Mouse (Mus musculus) adrenal gland, adult 8-10 months (tissue): ENCODE data around the gene Nbeal2. TPM values are rescaled to one million over a fixed set of nuclear protein-coding genes. Genes with fewer than 3 reads are reported as not detected.

Source experiments
- DNase-seq: peaks from one replicate; pipeline ENCODE4 v3.0.0; 2022
- total RNA-seq, 4 experiments: library from RNA; stranded (reverse); gene quantifications; 2 replicates each; pipeline ENCODE4 v1.2.4; 2022

Gene Nbeal2
- total RNA-seq, 4 experiments from 2014 or later: 7.7 to 18.1 (median 13.1) TPM

GRCm38 (mm10) chr9:110644295-110644694 is 9.7 kb downstream of the Nbeal2 start:
- DNase-seq: no peak

DNA sequence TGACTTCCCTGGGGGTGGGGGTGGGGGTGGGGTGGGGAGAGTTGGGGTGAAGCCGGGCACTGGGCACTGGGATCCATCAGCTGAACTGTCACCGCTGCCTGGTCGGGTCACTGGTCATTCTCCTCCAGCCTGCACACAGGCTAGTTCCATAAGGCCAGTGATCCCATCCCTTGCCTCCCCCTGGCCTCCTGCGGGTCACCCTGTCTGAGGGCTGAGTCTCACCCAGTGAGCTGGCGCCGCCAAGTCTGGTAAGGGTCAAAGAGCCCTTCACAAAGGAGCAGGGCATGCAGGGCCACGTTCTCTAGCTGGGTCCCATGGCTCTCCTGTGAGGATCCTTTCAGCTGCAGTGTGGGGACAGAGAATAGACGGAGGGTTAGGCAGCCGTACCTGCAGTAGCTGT is 10.2 kb downstream of the Nbeal2 start:
- no peak for DNase-seq

GRCm38 (mm10) chr9:110642812-110643524 is 11.0 kb downstream of the Nbeal2 start:
- no peak for DNase-seq

GRCm38 (mm10) chr9:110641006-110641405 is 13.0 kb downstream of the Nbeal2 start:
- DNase-seq: no peak

GRCm38 (mm10) chr9:110638611-110639021 is 15.3 kb downstream of the Nbeal2 start:
- no peak for DNase-seq

- DNase-seq: peak; percentile 66
Measured at GRCm38 (mm10) chr9:110635225-110635624, 18.7 kb downstream of the Nbeal2 start.

DNA sequence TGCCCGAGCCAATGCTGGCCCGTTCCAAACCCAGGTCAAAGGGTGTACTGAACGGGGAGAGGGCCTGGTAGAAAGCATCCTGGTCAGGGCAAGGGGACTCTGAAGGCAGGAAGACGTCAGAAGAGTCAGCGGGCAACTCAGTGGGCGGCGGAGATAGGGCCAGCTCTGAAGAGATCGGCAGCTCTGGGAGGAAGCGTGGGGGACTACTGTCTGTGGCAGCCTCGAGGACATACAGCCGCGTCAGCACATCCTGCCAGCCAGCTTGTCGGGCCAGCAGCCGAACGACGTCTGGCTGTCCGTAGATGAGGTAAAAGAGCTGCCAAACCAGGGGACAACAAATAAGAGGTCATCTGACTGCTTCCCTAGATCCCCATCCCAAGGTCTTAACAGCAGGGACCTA is 20.1 kb downstream of the Nbeal2 start:
- no peak for DNase-seq

GRCm38 (mm10) chr9:110632671-110633070 is 21.3 kb downstream of the Nbeal2 start:
- no peak for DNase-seq

DNA sequence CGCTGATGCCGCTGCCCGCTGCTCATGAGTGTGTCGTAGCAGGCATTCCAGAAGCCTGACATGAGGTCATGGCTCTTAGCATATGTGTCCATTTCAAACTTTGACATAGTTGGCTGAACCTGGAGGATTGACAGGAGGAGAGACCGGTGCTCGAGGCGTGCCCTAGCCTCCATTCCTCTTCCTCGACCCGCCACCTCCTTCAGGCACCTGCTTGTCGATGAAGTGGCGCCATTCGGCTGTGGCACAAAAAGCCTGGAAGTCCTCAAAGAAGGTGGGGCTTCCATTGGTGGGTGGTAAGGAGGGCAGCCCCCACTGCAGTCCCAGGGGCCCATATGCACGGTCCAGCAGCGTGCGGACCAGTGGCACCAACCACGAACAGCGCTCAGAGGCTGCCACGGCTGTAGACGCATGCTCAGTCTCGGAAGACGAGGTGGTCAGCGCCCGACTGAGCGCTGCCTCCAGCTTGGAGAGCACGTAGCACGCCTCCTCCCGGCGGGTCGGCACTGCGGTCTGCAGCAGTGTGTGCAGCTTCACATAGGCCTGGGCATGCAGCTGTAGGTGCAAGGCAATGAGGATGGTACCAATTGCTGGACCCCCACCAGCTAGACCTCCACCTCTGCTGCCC is 22.2 kb downstream of the Nbeal2 start:
- no peak for DNase-seq

- no peak for DNase-seq
Measured at GRCm38 (mm10) chr9:110631191-110631590, 22.8 kb downstream of the Nbeal2 start.

- DNase-seq: no peak
Measured at GRCm38 (mm10) chr9:110630171-110630570, 23.8 kb downstream of the Nbeal2 start.

DNA sequence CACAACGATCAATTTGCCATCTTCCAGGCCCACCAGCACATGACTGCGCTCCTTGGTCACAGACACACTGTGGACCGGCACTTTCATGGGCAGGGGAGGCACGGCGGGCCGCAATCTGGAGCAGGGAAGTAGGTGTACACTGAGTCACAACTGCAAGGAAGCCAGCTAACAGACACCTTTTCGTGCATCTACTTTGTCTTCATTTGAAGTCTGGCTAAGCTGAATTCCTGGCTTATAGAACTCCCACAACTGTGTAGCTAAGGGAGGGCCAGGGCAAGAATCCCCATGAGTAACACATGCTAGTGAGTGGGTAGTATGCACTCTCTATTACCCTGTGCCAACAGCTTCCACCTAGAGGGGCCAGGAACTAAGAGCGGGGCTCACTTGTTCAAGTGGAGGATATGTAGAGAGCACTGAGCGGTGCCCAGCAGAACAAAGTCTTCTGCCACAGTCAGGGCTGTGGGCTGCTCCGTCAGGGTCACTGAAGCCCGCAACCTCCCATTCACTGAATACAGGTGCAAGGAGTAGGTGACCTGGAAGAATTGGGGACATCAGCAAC is 28.5 kb downstream of the Nbeal2 start:
- no peak for DNase-seq

- DNase-seq: peak; percentile 89
Measured at GRCm38 (mm10) chr9:110624361-110625166, 29.4 kb downstream of the Nbeal2 start, which contains the start of gene Nradd. TSS of gene Nradd (minus strand) at chr9:110624452.

DNA sequence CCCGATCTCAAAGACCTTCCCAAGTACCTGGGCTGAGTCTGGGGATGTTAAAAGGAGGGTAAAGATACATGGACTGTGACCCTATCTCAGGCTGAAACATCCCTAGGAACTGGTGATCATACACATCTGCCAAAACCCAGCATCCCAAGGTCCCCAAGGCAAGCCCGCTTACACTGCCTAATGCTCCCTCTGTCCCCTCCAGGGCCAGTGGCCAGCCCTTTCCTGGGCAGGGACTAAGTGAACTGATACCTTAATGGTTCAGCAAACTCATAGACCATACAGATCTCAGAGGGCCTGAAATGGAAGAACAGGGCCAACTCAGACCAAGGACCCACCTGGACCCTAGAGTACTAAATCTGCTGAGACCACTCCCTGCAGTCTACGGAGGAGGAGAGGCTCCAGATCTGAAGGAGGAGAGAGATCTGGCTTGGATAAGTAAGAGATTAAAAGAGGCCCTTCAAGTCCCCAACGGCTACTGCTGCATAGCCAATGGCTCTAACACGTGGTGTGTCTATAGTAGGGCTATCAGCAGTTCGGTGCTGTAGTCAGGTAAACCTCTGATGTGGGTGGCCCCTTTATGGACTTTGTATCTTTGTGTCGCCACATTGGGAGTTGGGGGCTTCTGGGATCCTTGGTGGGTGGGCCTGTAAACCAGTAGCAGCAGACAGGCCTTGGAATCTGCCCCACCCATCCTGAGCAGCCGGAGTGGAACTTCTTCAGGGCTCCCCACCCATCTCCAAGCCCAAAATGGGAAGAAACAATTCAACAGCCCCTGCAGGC is 30.4 kb downstream of the Nbeal2 start:
- no peak for DNase-seq

DNA sequence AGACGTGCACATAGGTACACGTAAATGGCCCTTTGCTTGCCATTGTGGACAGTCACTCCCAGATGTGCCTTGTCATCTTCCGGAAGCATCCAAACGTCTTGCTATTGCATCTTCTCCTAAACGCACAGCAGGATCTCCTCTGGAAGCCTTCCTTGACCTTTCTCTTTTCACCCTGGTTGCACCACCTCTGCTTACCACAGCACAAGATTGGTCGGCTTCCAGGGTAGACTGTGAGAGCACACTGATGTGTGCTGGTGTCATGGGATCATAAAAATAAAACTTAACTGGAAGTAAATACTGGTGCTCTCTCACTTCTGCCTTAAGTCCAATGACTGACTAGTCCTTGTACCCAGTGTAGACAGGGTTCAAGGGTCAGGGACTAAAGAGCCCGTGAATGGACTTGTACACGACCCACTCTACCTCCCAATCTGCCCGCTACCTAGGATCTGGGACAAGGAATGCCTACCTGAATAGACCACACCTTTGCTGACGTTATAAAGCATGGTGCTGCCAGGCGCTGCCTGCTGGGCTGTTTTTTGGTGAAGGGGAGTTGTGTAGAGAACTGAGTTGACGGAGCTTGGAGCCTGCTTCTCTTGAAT is 31.2 kb downstream of the Nbeal2 start:
- DNase-seq: no peak

- DNase-seq: no peak
Measured at GRCm38 (mm10) chr9:110620685-110621084, 33.3 kb downstream of the Nbeal2 start.

- no peak for DNase-seq
Measured at GRCm38 (mm10) chr9:110620180-110620579, 33.8 kb downstream of the Nbeal2 start.

DNA sequence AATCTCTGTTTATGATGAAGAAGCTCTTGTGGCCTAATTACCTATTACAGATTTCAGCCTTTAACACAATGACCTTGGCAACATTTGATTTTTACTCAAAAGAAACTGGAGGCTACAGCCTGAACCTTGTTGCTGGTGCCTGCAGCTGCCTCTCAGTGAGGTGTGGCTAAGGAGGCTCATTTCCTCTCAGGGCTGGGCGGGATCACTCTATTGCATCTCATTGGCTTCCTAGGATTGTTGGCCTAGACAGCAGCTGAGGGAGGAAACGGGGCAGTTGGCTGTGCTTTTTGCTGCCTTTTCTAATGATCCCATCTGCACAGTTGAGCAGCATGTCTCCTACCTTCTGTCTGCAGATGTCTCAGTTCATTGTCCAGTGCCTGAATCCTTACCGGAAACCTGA is 36.9 kb downstream of the Nbeal2 start:
- DNase-seq: no peak

- DNase-seq: no peak
Measured at GRCm38 (mm10) chr9:110611471-110611870, 42.5 kb downstream of the Nbeal2 start.

GRCm38 (mm10) chr9:110583521-110583920 is 70.4 kb downstream of the Nbeal2 start:
- DNase-seq: no peak

DNA sequence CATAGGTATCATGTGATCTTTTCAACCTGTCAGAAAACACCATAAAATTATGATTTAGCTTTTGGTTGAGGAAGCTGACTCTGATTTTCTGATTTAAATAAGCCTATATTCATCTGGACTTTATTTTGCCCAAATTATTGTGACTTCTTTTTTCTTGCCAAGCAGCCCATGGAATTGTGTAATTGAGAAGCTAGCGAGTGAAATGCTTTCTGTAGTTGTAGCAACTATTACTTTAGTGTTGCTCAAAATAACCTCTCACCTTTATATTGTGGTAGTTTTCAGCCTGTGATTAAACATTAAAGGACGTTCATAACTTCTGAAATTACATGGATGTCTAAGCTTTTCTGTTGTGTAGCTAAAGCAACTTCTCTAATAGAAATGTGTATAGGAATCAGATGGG is 71.8 kb downstream of the Nbeal2 start:
- no peak for DNase-seq
